Mouse (Mus musculus): Measurements from ENCODE around the gene Nelfcd.

The Nelfcd gene

DNA sequence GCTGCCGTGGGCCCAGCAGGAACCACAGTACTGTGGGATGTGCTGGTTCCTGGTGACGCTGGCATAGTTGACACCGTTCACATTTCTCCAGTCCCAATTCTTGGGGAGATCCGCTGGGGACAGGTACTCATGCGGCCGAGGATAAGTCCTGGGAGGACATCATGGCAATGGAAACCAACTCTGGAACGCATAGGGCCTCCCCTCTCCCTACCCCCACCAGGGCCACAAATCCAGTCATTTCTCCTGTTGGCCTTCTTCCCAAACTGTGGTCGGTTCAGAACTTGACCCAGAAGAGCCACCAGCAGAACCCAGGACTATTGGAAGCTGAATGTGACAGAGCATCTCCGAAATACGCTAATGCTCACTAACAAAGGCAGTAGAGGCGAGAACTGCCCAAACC is 22.6 kb downstream of the Nelfcd start:
- DNase-seq = no peak

DNA sequence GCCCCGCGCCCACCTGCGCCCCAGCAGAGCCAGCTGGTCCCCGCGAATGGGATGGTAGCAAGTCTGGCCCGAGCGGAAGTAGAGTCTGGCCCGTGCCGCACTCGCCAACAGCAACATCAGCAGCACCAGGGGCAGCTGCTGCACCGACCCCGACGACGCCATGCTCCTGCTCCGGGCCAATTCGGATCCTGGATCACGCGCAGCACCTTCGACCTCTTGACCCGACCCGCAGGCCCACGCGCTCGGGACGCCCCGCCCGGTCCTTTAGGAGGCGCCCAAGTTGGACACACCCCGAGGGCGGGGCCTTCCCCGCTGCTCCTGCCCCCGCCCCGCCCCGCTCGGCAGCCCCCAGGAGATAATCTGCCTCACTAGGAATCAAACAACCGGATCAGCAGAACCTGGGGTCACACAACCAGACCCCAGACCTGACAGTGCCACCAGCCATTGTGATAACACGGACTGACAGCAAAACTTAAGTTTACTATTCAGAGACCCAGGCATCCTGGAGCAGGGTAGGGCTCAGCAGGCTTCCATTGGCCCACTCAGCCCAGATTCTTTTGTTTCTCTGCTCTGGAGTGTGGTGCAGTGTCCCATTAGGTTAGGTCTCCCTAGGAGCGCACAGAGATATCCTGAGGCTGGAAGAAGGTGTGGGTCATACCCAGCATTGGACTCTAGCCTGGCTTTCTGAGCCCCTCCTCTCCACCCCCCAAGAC is 23.3 kb downstream of the Nelfcd start, which contains the start of gene Ctsz:
Gene Ctsz (minus strand): TSS at position 303 of the 713 bp plus-strand sequence.
- DNase-seq = peak; percentile 48

DNA sequence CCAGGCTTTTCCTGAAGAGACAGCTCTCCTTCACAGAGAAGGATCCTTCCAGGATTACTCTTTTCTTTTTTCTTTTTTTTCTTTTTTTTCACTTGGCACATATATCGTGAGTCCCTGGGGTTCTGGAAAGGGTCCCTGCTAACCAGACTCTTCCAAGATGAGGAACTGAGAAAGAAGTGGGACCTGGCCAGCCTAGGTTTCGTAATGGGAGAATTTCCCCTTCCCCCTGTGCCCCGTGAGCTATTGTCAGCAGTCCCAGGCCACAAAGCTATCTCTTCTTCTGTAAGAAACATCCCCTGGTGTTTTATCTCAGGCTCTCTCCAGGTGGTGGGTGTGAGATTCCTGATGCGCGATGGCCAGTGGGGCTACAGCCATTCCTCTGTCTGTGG is 23.8 kb downstream of the Nelfcd start:
- DNase-seq = no peak

DNA sequence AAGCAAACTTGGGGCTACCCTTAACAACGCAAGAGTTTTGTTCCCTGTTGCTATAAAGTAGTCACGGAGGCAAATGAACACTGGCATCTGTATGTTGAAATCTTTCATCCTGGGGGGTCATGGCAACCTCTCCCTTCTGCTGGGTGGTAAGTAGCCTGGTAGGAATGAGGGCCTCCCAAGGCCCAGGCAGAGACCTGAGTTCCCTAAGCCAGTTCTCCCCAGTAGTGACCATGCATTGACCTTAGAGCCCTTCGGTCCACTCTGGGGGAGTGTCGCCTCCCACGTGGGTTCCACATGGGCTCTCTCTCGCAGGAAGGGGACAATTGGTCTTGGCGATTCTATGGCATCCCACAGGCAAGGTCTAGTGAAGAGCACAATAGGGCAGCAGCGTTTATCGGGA is 24.4 kb downstream of the Nelfcd start:
- no peak for DNase-seq

DNA sequence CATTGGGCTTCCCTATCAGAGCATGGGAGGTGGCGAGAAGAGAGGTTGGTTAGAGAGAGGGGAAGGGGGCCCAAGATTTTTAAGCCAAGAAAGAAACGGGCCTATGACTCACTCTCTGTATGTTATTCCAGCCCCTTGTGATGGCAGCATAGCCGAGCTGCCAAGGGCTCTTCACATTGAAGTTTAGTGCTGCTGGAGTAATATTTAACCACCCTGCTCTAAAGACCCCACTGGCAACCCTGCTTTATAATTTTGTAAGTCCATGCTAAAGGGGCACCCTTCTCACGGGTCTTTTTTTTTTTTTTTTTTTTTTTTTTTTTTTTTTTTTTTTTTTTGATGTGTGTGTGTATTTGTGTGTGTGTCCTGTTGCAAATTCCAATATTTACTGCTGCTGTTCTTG is 26.3 kb downstream of the Nelfcd start:
- no peak for DNase-seq

DNA sequence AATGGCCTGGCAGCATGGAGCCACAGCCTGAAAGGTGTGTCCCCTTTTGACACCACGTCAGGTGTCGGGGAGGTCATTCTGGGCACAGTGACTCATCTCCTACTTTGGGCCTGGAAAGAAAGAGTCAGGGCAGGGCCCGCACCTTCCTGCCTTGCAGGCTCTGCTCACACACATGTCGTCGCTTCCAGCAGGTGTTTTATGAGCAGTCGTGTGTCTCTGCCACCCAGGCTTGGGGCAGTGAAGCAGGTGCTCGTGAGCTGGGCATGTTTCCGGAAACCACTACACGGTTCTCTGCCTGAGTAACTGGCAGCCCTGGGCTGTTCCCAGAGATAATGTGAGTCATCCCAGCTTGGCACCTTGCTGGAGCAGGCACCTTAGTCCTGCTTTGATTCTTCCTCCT is 26.9 kb downstream of the Nelfcd start:
- no peak for DNase-seq

DNA sequence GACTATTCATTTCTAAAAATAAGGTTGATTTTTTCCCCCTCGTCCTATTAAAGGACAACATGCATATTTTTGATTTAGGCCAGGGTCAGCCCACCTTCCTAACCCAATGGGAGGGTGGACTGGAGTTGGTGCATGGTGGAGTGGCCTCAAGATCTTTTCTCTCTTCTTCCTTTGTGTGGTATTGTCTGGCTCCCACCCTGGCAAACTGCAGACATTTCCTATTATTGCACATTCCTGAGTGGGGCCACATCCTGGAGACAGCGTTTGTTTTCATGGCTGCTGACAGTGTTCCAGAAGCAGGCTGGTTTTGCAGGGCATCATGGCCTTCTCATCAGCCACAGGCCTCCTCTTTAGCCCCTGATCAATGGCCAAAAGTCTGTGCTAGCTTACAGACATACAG is 27.4 kb downstream of the Nelfcd start:
- DNase-seq = no peak

DNA sequence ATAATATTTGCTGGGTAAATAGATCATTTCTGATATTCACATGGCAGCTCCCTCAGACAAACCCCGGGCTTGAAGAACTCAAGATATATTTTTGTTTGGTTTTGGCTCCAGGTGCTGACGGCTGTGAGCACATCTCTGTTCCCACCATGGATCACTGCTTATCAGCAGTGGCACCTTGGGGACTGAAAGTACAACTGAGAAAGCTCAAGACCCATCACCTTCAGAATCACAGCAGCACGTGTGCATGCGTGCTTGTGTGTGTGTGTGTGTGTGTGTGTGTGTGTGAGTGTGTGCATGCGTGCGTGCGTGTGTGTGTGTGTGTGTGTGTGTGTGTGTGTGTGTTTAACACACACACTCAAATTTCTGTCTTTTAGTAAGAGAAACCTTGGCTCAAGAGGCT is 28.8 kb downstream of the Nelfcd start:
- DNase-seq = no peak

DNA sequence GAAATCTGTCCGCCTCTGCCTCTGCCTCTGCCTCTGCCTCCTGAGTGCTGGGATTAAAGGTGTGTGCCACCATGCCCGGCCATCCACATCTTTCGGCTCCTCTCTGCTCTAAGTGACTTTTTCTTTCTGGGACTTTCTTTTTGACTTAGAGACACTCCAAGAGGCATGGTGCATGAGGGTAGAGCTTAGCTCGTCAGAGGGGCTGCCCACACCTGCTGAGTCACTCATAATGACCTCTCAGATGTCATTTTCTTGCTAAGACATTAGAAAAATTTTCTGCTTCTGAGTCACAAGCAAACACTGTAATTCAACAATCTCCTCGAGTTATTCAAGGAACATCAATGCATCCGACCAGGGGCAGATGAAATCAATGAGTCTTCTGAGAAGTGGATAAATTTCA is 29.4 kb downstream of the Nelfcd start:
- no peak for DNase-seq

DNA sequence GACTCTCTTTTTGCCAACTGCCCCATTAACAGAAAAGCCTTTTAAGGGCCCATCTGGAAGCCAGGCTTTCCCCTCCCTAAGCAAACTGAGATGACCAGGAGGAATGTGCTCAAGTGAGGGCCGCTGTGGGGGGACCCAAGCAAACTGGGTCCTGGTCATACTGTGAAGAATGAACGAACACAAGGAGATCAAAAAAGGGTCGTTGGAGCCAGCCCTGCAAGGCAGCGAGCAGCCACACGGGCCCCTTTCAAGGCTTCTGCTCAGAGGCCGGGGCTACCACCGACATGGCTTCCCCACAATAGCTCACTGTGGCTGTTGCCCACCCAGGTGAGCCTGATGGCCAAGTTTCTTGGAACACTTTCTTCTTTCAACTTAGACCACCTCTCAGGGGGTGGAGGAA is 30.9 kb downstream of the Nelfcd start:
- no peak for DNase-seq

DNA sequence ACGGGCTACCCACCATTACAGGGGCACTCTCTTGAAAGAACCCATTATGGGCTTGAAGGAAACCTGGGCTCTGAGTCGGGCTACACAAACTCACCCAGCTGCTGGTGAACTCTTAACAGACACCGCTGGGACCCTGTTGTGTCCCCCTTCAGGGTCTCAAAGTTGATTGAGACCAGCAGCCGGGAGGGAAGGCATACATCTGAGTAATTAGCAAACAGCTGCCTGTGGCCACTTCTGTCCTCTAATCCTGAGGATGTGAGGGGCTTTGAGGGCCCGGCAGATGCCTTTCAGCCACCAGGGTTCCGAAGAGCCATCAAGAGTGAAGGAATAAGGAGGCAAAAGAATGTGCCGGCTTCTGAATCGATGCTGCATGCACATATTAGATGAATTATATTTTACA is 31.3 kb downstream of the Nelfcd start:
- DNase-seq = no peak

DNA sequence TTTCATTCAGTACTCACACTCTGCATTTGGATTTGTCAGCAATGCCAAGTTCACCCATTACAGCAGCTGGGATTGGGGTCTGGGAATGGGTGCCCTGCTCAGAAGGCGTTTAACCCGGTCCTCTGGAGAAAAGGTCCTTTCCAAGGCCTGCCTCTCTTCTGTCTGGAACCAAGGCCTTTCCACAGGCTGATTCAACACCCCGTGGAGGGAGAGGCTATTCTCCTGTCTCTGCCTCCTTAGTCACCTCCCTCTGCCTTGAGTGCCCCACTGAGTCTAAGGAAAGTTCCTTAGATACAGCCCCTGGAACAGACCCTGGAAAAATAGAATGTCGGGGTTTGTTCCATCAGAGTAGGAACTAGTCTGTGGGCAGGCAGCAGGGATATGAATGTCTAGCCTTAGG is 32.8 kb downstream of the Nelfcd start:
- DNase-seq = no peak

DNA sequence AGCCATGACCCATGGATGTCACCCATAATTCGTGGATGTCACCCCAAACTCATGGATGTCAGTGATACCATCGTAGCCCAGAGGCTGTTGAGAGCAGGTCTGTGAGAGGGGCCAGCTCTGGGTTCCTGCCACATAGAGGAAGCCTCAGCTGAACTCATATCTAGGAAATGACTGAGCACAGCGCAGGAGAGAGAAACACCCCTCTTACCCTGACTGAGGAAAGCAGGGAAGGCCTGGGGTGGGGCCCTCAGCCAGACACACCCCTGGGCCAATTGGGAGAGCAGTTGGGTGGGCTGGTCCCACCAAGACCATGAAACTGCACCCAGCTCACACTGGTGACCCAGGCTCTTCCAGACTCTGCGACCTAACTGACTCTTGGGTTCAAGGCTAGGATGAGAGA is 34.7 kb downstream of the Nelfcd start, which contains the start of gene Tubb1:
Gene Tubb1 (plus strand): TSS at position 343 of the 400 bp plus-strand sequence.
- DNase-seq = no peak

DNA sequence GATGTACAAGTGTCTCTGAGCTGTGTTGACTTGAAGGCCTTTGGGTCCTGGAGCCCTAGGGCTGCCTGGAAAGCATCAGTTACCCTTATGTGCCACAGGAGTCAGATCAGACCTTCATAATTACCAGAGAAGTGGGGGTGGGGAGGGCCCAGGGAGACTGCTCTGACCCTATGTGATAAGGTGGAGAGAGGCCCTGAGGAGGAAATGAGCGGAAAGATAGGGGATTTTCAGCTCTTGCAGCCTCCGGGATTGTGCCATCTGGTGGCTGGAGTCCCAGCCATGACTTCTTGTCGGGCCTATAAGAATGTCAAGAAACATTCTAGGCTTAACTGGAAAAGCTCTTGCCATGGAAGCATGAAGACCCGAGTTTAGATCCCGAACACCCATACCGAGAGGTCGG is 38.1 kb downstream of the Nelfcd start:
- no peak for DNase-seq

DNA sequence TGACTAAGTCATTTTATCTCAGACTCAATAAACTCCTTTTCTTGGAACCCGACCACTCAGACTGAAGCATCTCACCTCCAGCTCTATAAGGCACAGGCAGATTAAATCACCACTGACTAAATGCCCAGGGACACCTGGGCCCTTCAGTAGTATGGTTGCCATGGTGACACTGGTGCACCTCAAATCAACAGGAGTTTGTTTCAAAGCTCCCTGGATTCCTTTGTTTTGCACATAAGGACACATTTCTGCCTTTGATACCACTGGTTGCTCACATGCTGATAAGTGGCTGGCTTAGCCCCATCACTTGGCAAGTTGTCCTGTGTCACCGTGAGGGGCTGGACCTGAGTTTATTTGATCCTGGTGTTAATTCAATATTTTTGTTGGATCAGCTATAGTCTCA is 43.8 kb downstream of the Nelfcd start:
- DNase-seq = no peak

DNA sequence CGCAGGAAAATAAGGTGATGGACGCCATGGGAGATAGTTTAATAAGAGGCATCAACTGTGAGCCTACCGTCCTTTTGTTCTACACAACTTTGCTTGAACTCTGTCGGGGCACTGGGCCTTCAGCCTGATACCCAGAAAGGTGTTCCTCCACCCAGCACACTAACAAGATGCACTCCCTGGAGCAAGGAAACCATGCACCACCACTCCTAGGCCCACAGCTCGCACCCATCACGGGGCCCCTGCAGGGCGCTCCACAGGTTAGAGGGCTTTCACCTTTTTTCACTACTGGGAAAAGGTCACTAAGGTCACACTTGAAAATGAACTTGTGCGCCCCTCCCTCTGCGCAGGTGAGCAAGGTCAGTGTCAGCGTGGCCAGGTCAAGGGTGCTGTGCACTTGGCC is 47.8 kb downstream of the Nelfcd start:
- no peak for DNase-seq

DNA sequence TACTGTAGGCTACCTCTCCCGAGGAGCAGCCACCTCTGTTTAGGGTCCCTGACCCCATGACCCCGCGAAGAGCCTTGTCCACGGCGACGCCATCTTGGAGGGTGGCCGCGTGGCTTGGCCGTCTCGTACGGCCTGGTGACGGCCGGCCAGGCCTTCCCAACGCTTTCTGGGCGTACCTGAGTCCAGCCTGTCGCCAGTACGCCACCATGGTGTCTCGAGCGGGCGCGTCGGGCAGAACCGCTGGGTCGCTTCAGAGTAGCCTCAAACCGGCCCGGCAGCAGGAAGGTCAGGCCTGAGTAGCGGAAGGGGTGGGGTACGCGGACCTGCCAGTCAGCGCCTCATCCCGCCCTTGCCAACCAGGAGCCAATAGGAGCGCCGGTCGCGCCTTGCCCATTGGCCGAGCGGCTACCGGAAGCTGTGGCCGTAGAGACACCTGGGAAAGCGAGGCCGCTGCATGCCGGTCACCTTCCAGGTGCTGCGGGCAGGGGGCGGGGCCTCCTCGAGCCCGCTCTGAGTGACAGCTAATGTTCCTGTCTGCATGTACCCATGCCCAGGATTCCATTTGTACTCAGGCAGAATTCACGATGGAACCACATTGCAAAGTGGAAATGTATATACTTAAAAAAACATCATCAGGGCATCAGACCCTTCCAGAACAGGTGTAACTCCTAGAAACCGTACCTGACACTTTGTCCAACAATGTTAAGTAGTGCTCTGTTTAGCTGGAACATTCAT is 48.4 kb downstream of the Nelfcd start, which contains the start of gene Atp5e:
Gene Atp5e (minus strand): TSS at position 317 of the 735 bp plus-strand sequence.
- DNase-seq = peak; percentile 99

DNA sequence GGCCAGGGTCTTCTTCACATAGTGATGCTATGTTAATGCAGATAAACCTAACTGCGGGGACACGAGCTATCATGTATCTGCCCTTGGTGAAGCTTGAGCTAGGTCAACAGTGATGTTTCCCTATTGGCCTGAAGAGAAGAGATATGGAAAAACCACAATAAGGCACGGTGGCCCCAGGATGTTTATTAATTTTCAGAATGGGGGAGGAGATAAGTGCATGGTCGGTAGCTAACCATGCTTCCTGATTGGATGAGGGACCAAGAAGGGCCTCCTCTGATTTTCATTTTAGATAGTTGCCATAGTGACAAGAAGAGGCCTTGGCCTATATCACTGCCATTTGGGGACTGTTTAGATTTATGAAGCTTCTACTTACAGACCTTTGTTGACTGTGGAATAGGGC is 54.7 kb downstream of the Nelfcd start:
- no peak for DNase-seq

DNA sequence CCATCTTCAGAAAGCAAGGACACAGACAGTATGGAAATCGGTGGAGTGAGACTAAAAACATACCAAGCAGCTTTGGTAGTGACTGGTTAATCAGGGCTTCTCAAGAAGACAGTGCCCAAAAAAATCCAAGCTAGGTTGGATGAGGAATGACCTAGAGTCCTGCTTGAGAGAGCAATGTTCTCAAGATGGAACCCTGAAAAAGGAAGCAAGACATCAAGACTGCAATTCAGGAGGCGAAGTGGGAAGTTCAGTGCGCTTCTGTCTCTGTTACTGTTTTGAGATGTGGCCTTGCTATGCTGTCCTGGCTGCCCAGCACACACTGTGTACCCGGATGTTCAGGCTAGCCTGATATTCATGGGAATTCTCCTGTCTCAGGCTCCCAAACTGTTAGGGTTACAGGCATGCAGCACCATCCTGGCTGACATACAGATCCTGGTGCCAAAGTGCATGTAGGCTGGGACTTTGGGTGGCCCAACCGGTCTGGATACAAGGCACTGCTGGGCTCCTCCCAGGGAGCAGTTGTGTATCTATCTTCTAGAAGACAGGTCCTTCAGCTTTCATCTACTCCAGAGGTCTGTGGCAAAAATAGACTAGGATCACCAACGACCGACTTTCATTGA is 55.3 kb downstream of the Nelfcd start:
- DNase-seq = no peak

DNA sequence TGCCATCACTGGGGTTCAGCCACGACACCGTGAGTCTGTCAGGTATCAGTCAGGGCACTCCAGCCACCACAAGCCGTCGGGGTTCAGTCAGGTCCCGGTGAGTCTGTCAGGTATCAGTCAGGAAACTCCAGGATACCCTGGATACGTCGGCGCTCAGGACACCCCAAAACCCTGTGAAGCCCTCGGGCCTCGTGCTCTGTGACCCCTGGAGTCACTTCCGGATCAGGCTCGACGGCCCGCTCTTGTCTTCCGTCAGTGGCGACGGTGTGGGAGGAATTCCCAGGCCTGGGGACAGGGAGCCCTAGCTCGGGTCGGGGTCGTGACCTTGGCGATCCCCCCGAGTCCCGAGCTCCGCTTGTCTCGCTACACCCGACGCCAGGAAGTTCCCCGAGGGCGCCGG is 56.8 kb downstream of the Nelfcd start:
- no peak for DNase-seq

DNA sequence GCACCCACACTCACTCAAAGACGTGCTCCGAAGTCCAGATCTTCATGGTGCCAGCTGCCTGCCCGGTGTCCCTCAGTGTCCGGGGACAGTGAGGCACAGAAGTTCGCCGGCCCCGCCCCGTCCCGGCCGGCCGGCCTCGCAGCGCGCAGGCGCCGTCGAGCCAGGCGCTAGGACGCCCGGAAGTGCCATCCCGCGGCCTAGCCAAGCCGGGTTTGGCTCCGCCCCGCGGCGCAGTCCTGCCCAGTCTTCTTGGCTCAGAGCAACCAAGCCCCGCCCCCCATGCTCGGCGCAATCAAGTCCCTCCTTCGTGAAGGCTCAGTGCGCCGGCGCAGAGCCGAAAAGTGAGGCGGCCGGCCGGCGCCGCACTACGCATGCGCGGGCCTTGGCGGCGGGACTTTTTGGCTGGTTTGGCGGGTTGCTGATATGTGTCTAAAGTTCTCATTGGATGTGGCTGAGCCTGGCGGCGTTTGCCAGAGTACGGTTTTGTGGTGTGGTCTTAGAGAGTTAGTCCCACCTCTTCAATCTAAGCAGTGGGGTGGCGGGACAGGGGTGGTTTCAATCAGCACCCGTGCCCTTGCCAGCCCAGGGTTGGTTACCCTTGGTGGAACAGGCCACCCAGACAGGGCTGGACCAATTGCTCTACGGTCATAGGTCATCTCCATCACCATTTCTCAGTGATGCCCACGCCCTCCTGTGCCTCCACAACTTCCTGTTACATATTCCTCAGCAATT is 57.4 kb downstream of the Nelfcd start, which contains the start of gene Prelid3b:
Gene Prelid3b (minus strand): TSS at position 264 of the 732 bp plus-strand sequence.
- peak; percentile 99 for DNase-seq

DNA sequence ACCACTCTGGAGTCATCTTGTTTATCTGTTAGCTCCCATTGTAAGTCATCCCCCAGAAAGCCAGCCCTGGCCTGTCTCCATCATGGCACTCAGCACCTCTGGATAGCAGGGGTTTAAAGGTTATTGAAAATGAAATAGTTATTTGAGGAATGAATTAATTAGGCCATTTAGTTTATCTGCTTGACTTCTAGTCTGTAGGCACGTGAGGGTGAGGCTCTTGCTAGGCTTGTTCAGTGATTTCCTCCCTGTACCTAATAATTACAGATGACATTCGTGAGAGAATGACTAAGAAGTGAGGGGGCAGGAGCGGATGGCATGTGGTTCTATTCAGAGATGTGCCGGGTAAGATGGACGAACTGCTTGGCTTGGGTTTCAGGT is 57.9 kb downstream of the Nelfcd start:
- no peak for DNase-seq
